Mouse (Mus musculus): ENCODE measurements around the gene Lmnb2.

DNA sequence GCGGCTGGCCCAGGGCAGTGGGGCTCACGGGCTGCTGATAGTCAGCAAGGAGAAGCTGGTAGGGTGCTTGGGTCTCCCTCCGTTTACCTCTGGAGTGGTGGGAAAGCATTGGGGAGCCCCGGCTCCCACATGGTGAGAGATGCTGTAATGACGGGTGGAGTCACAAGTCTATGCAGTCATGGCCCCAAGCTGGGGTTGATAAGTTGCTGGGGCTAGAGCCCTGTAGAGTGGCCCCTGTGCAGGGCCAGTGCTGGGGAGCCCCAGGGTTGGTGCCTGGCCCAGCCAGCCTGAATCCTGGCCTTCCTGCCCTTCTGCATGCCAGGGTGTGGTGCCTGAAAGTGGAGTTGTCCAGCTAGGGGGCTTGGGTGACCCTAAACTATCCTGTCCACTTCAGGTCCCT is 55.7 kb downstream of the Lmnb2 start:
- TF ChIP-seq CTCF (IDR thresholded peaks at IDR 0.05; ENCODE audit: low read depth, low read length) = no peak
- TF ChIP-seq POLR2AphosphoS5 (IDR thresholded peaks at IDR 0.05; ENCODE audit: insufficient replicate concordance, low read depth, low read length) = no peak
- no peak for TF ChIP-seq TAL1 (conservative IDR thresholded peaks at IDR 0.05; ENCODE audit: low read depth, low read length)
- no peak for TF ChIP-seq GATA1 (IDR thresholded peaks at IDR 0.05; ENCODE audit: borderline replicate concordance, low read length)
- TF ChIP-seq GATA2 (IDR thresholded peaks at IDR 0.05; ENCODE audit: borderline replicate concordance, low read depth, low read length) = no peak

Data from G1E (cell line).